8 mouse cellular contexts compared by ENCODE assay signal in genomic region chr9:75546885-75547553, GRCm38 (mm10). TPM values are rescaled to one million over a fixed set of nuclear protein-coding genes. Genes with fewer than 3 reads are reported as not detected.
DNase-seq lines count a peak whose midpoint lies in the region; ATAC-seq and TF ChIP-seq lines count a peak whose summit lies in the region.

No protein-coding gene starts in this region.

- peaks cover 11% of the 10 kb centered on the region for H3K4me1 ChIP-seq in kidney, postnatal 0 days (replicated peaks; ENCODE audit: insufficient read depth, low read length)
- H3K4me1 ChIP-seq in hindbrain, embryonic 12.5 days = no peaks in the 10 kb centered on the region; the same call in none of the 2 replicates
- peaks cover 2% of the 10 kb centered on the region; the same call in 1 of the 2 replicates for H3K4me1 ChIP-seq in forebrain, embryonic 12.5 days

- no peaks in the 10 kb centered on the region for H3K36me3 ChIP-seq in kidney, postnatal 0 days (ENCODE audit: insufficient read depth, low read length)
- H3K36me3 ChIP-seq in hindbrain, embryonic 12.5 days = no peaks in the 10 kb centered on the region; the same call in 1 of the 2 replicates
- H3K36me3 ChIP-seq in forebrain, embryonic 12.5 days (replicated peaks) = no peaks in the 10 kb centered on the region

- no peak for TF ChIP-seq CTCF in kidney, postnatal 0 days (IDR thresholded peaks at IDR 0.05; ENCODE audit: low read depth)

- WGBS in kidney, postnatal 0 days = 60% methylated on average over 12 of the region's 12 CpGs
- 82% methylated on average over 12 of the region's 12 CpGs for WGBS in hindbrain, embryonic 12.5 days
- 86% methylated on average over 12 of the region's 12 CpGs for WGBS in forebrain, embryonic 12.5 days

- peak; percentile 86 for DNase-seq in adrenal gland, adult 2 months
- DNase-seq in heart, adult 18-20 months = peak; percentile 98
- DNase-seq in kidney, postnatal 0 days (ENCODE audit: low spot score) = peak; percentile 71
- peak; percentile 95 for DNase-seq in urinary bladder, postnatal 14 days (ENCODE audit: low spot score)

- peak; percentile 41 for ATAC-seq in CD4-positive, CD25-positive, alpha-beta regulatory T cell, adult 4 months
- no peak for ATAC-seq in kidney, postnatal 0 days (replicated peaks; ENCODE audit: low FRiP score, low read depth)
- ATAC-seq in megakaryocyte progenitor cell, adult 5-6 weeks (replicated peaks; ENCODE audit: poor library complexity) = peak; percentile 87
- no peak for ATAC-seq in hindbrain, embryonic 12.5 days (ENCODE audit: low FRiP score)
- ATAC-seq in forebrain, embryonic 12.5 days (ENCODE audit: low FRiP score) = no peak

- no peak overlapping the region for H3K9ac ChIP-seq in kidney, postnatal 0 days (ENCODE audit: low read depth, low read length)
- no peak overlapping the region for H3K9ac ChIP-seq in hindbrain, embryonic 12.5 days
- H3K9ac ChIP-seq in forebrain, embryonic 12.5 days = no peak overlapping the region

- no peak overlapping the region for H3K4me3 ChIP-seq in kidney, postnatal 0 days (replicated peaks; ENCODE audit: low read depth, low read length)
- no peak overlapping the region for H3K4me3 ChIP-seq in hindbrain, embryonic 12.5 days
- H3K4me3 ChIP-seq in forebrain, embryonic 12.5 days (replicated peaks) = no peak overlapping the region

- no peaks in the 10 kb centered on the region for H3K27me3 ChIP-seq in kidney, postnatal 0 days (ENCODE audit: insufficient read depth, low read length)
- no peaks in the 10 kb centered on the region for H3K27me3 ChIP-seq in hindbrain, embryonic 12.5 days
- no peaks in the 10 kb centered on the region for H3K27me3 ChIP-seq in forebrain, embryonic 12.5 days

- peak overlapping the region; percentile 26 for H3K27ac ChIP-seq in kidney, postnatal 0 days
- no peak overlapping the region for H3K27ac ChIP-seq in hindbrain, embryonic 12.5 days
- no peak overlapping the region for H3K27ac ChIP-seq in forebrain, embryonic 12.5 days

- no peak overlapping the region for H3K4me2 ChIP-seq in kidney, postnatal 0 days (ENCODE audit: low read length)
- H3K4me2 ChIP-seq in hindbrain, embryonic 12.5 days (replicated peaks) = no peak overlapping the region
- H3K4me2 ChIP-seq in forebrain, embryonic 12.5 days = no peak overlapping the region

- H3K9me3 ChIP-seq in kidney, postnatal 0 days (replicated peaks; ENCODE audit: low read length) = no peaks in the 10 kb centered on the region
- peaks cover 5% of the 10 kb centered on the region; the same call in 1 of the 2 replicates for H3K9me3 ChIP-seq in hindbrain, embryonic 12.5 days (replicated peaks)
- peaks cover 9% of the 10 kb centered on the region; the same call in 1 of the 2 replicates for H3K9me3 ChIP-seq in forebrain, embryonic 12.5 days

RNA-seq across cellular contexts. Expression of gene Tmod3, which starts 12.4 kb away (rescaled TPM):
- 100 to 1,000 TPM; 147 to 187 TPM for polyA plus RNA-seq in CD4-positive, CD25-positive, alpha-beta regulatory T cell, adult 4 months (2017; shearing (Covaris generic))
- 10 to 100 TPM; 58.6 to 63.1 TPM for total RNA-seq in adrenal gland, adult 2 months (2021)
- 4.7 and 4.8 TPM in 2 replicates for polyA plus RNA-seq in adrenal gland, adult 2 months (2012; rRNA removed)
- 10 to 100 TPM; 51.0 to 64.7 TPM for total RNA-seq in heart, adult 18-20 months (2021)
- 120 and 131 TPM in 2 replicates for polyA plus RNA-seq in kidney, postnatal 0 days (2015; fragmentation: Nextera tagmentation; extraction: Ambion mirVana)
- total RNA-seq in megakaryocyte progenitor cell, adult 5-6 weeks (2015) = 55.9 and 61.1 TPM in 2 replicates
- total RNA-seq in megakaryocyte progenitor cell, adult 5-6 weeks (2017) = 58.7 and 61.6 TPM in 2 replicates
- polyA plus RNA-seq in hindbrain, embryonic 12.5 days (2016; fragmentation: Nextera tagmentation; extraction: Ambion mirVana) = 96.5 and 98.4 TPM in 2 replicates
- 101 and 103 TPM in 2 replicates for polyA plus RNA-seq in forebrain, embryonic 12.5 days (2016; fragmentation: Nextera tagmentation; extraction: Ambion mirVana)

Comparison
In these comparisons a context has a peak if more than half of its experiments do, and no peak if none do; other contexts are left out.
1. ATAC-seq: peak in CD4-positive, CD25-positive, alpha-beta regulatory T cell, adult 4 months (single experiment) and megakaryocyte progenitor cell, adult 5-6 weeks (single experiment); none in kidney, postnatal 0 days (single experiment), hindbrain, embryonic 12.5 days (single experiment) and forebrain, embryonic 12.5 days (single experiment).
2. RNA of gene Tmod3, which starts 12.4 kb away (polyA plus RNA-seq): 147 to 187 TPM in CD4-positive, CD25-positive, alpha-beta regulatory T cell, adult 4 months, 120 to 131 TPM in kidney, postnatal 0 days, 101 to 103 TPM in forebrain, embryonic 12.5 days and 96.5 to 98.4 TPM in hindbrain, embryonic 12.5 days; 4.7 to 4.8 TPM in adrenal gland, adult 2 months; every median in the first group is over 10 times any median in the second.
3. Peak in every context shown above with its lines, with median percentiles within 50 percentile points of each other: DNase-seq.